Mouse (Mus musculus): ENCODE data around the gene Afm.

Gene Afm

GRCm38 (mm10) chr5:90556052-90556451, 37.3 kb downstream of the Afm start:
- DNase-seq (ENCODE audit: low spot score), result no peak

DNA sequence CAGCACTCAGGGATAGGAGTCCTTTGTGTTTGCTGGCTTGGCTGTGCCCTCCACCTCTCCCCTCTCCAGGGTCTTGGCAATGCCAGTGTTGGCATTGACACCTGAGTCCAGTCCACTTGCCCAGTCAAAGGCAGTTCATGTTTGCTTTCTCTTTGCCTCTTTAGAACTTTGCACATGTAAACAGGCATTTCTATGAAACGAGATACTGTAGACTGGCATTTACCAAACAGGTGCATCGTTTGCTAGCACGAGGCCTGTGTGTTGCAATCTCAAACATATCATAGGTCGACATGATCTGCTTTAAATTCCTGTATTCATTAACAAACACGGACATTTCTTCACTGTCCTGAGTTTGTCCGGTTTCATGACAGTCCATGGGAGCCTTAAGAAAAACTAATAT, 42.0 kb downstream of the Afm start, which contains the start of gene 5830473C10Rik:
TSS of gene 5830473C10Rik (plus strand) at position 365 of the 400 bp plus-strand sequence.
- no peak for DNase-seq (ENCODE audit: low spot score)

GRCm38 (mm10) chr5:90561721-90562275, 43.1 kb downstream of the Afm start:
- no peak for DNase-seq (ENCODE audit: low spot score)

DNA sequence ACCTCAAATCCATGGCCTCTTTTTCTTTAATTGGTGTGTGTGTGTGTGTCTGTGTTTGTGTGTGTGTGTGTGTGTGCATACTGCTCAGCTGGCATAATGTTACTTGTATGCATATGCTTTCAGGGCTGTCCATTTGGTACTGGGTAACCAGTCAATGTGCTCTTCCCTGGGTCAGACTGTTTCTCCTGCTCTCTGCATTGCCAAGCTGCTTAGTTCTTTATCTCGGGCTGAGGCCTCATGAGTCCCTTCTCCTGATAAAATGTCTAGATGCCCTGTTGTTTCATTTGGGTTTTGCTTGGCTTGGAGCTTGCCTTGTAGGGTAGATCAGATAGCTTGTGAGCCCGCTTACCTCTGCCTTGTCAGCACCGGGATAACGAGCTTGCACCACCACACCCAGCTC, 44.1 kb downstream of the Afm start:
- DNase-seq (ENCODE audit: low spot score), result no peak

GRCm38 (mm10) chr5:90564161-90564560, 45.4 kb downstream of the Afm start:
- DNase-seq (ENCODE audit: low spot score), result no peak

DNA sequence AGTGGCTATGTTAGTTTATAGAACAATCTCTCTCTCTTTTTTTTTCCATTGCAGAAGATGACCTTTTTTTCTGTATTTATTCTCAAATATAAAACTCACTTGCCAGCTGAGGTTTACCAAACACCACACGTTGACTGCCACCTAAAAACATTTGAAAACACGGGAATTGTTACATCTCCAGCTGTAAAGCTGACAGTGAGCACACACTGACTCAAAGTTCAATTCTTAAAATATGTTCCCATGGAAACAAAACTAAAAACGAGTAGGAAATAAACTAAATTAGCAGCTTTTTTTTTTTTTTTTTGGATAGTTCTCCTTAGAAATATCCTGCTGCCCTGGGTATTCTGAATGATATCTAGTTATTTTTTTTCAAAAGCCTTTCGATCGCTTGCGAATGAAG, 46.5 kb downstream of the Afm start:
- DNase-seq (ENCODE audit: low spot score), result no peak

- no peak for DNase-seq (ENCODE audit: low spot score)
Observed at GRCm38 (mm10) chr5:90567788-90568187, 49.1 kb downstream of the Afm start.

GRCm38 (mm10) chr5:90568338-90568737, 49.6 kb downstream of the Afm start:
- no peak for DNase-seq (ENCODE audit: low spot score)

GRCm38 (mm10) chr5:90571216-90571615, 52.5 kb downstream of the Afm start:
- DNase-seq (ENCODE audit: low spot score), result no peak

GRCm38 (mm10) chr5:90577751-90578150, 59.0 kb downstream of the Afm start:
- no peak for DNase-seq (ENCODE audit: low spot score)

- DNase-seq (ENCODE audit: low spot score), result no peak
Observed at GRCm38 (mm10) chr5:90579556-90579955, 60.8 kb downstream of the Afm start.

DNA sequence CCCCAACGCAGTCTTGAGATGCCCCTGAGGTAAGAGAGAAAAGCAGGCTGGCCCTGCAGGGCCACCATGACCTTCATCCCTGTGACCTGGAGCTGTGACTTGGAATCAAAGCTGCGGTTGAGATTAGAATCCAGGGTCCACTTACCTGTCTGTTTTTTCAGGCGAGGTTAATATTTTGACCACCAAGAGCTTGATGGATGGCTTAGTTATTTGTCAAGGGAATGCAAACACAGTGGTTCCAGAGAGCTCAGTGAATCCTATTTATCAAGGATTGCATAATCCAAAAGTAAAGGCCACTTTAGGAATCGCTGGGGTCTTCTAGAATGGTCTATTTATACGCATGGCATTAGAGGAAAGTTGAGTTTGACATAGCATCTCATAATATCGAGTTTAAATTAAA, 63.4 kb downstream of the Afm start:
- DNase-seq (ENCODE audit: low spot score), result no peak

- no peak for DNase-seq (ENCODE audit: low spot score)
Observed at GRCm38 (mm10) chr5:90584799-90585198, 66.1 kb downstream of the Afm start.

- no peak for DNase-seq (ENCODE audit: low spot score)
Observed at GRCm38 (mm10) chr5:90586511-90586910, 67.8 kb downstream of the Afm start.

GRCm38 (mm10) chr5:90588104-90588503, 69.4 kb downstream of the Afm start:
- no peak for DNase-seq (ENCODE audit: low spot score)

- peak; percentile 80 for DNase-seq (ENCODE audit: low spot score)
Observed at GRCm38 (mm10) chr5:90588708-90589595, 70.2 kb downstream of the Afm start.

DNA sequence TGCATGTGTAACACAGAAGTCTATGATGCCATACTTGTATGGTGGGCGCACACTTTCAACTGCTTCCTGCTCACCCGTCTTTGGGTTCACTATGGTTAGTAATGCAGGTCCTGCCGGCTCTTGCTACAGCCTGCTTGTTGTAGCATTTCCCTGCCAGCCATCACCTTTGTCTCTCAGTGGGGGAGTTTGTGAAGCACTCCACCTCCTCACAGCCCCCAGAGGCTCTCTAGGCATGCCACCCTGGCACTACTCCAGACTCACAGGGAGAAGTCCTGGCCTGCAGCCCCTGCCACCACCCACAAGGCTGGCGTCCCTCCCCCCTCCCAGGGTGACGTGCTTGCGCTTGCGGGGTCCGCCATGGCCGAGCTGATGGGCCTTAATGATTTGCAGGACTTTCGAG, 71.9 kb downstream of the Afm start:
- DNase-seq (ENCODE audit: low spot score), result no peak

GRCm38 (mm10) chr5:90591936-90592335, 73.2 kb downstream of the Afm start:
- no peak for DNase-seq (ENCODE audit: low spot score)

- no peak for DNase-seq (ENCODE audit: low spot score)
Observed at GRCm38 (mm10) chr5:90594945-90595344, 76.2 kb downstream of the Afm start.

GRCm38 (mm10) chr5:90596155-90596554, 77.4 kb downstream of the Afm start:
- no peak for DNase-seq (ENCODE audit: low spot score)

DNA sequence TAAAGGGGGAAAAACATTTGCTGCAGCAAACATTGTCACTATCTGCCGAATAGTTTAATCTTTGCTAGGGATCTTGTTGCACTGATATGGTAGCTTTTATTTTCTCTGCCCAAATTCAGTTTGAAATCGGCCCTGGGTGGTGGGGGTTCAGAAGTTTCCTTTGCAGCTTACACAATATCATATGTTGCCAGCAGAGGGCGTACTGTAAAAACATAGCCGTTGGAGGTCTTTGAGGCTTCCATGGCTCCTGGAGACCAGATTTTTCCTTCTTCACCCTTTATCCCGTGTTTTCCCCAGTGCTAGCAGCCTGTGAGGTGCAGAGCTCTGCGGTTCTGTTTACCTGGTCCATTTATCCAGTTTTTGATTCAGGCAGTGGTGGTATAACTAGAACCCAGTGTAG, 82.7 kb downstream of the Afm start:
- peak; percentile 45 for DNase-seq (ENCODE audit: low spot score)

Measured in ovary, postnatal 14 days (tissue).